Mouse (Mus musculus) MEL-GATA-1-ER (cell line): Measurements from ENCODE around the gene Asgr1.
A peak's percentile ranks its signal among the peaks of the same experiment; 100 is the strongest.
"Not testable (repeated sequence)": the region's sequence is repeated elsewhere in the genome, so short reads cannot be mapped to it uniquely, and the experiment has no call there.

Experiments used
- DNase-seq: peaks from one replicate; pipeline ENCODE4 v3.0.0-alpha.2; 2012; ENCODE audit warnings: low read depth; ENCODE audit errors: extremely low read depth

Gene Asgr1

GRCm38 (mm10) chr11:70066701-70067100, 12.8 kb downstream of the Asgr1 start:
- DNase-seq = no peak

- DNase-seq = no peak
Observed at GRCm38 (mm10) chr11:70068245-70068644, 14.4 kb downstream of the Asgr1 start.

- DNase-seq = no peak
Observed at GRCm38 (mm10) chr11:70070057-70070456, 16.2 kb downstream of the Asgr1 start.

- DNase-seq = not testable (repeated sequence)
Observed at GRCm38 (mm10) chr11:70070603-70071002, 16.7 kb downstream of the Asgr1 start.

- peak; percentile 68 for DNase-seq
Observed at GRCm38 (mm10) chr11:70074379-70075071, 20.6 kb downstream of the Asgr1 start.

GRCm38 (mm10) chr11:70075581-70075980, 21.7 kb downstream of the Asgr1 start:
- peak; percentile 54 for DNase-seq

GRCm38 (mm10) chr11:70077441-70077840, 23.6 kb downstream of the Asgr1 start:
- no peak for DNase-seq

- DNase-seq = no peak
Observed at GRCm38 (mm10) chr11:70079175-70079574, 25.3 kb downstream of the Asgr1 start.

- no peak for DNase-seq
Observed at GRCm38 (mm10) chr11:70079928-70080327, 26.0 kb downstream of the Asgr1 start.

GRCm38 (mm10) chr11:70080803-70081590, 27.1 kb downstream of the Asgr1 start:
- no peak for DNase-seq

- no peak for DNase-seq
Observed at GRCm38 (mm10) chr11:70084563-70084962, 30.7 kb downstream of the Asgr1 start.

- DNase-seq = no peak
Observed at GRCm38 (mm10) chr11:70091986-70092783, 38.3 kb downstream of the Asgr1 start, which contains the start of gene Asgr2. Gene Asgr2, plus strand, starts transcription at chr11:70092644.

- no peak for DNase-seq
Observed at GRCm38 (mm10) chr11:70097396-70097795, 43.5 kb downstream of the Asgr1 start.

- no peak for DNase-seq
Observed at GRCm38 (mm10) chr11:70099102-70099501, 45.2 kb downstream of the Asgr1 start.

GRCm38 (mm10) chr11:70099809-70100208, 45.9 kb downstream of the Asgr1 start:
- DNase-seq = no peak

- DNase-seq = no peak
Observed at GRCm38 (mm10) chr11:70103701-70104315, 49.9 kb downstream of the Asgr1 start.

- no peak for DNase-seq
Observed at GRCm38 (mm10) chr11:70107085-70107484, 53.2 kb downstream of the Asgr1 start.
